Mouse (Mus musculus): ENCODE measurements at regions not wholly inside any gene's neighbourhood (a gene's known extent, or its start where the extent isn't known, plus 50 kb on each side); places are given as distances from the start of the nearest gene placed in this dataset.

DNA sequence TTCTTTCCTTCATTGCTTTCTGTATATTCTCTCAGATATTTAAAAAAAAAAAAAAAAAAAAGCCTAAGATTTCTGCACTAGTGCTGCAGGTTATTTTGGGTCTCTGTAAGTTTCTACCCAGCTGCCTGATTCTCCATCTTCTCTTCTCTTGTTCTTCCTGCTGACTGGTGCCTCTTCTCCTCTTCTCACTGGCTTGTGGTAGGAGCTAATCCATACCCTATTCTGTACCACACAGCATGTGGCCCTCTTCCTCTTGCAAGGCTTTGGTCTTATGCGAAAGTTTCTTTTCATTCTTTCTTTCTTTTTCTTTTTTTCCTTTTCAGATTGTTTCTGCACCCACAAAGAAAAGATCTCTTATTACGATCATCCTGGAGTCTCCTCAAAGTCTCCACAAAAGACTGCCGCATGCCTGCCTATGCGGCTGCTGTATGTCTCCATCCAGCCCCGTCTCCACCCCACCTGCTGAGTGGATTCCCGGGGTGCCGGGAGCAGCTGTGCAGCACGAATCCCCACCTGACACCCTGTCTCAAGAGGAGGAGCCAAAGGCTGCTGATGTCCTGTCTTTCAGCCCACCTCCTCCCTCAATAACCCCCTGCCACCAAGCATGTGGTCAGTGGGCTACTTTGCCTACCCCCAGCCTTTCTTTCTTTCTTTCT is 66.3 kb downstream of the Ythdf1 start:
- DNase-seq = no peak

DNA sequence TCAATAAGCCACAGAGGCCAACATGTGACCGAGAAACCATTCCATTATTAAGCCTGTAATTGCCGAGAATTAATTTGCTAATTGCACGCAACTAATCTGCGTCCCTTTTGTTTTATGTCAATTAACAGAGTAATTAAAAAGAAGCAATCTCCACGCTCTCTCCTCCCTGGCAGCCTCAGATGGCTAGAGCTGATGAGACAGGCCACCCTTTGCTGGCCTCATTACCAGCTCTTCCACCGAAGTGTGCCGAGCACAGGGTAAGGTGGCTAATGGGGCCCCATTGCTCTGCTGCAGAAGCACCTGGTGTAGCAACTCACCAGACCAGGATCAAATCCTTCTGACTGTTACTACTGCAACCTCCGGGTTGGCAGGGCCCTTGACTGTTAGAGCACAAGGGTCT is 70.8 kb upstream of the Bhlhe23 start:
- DNase-seq = no peak

DNA sequence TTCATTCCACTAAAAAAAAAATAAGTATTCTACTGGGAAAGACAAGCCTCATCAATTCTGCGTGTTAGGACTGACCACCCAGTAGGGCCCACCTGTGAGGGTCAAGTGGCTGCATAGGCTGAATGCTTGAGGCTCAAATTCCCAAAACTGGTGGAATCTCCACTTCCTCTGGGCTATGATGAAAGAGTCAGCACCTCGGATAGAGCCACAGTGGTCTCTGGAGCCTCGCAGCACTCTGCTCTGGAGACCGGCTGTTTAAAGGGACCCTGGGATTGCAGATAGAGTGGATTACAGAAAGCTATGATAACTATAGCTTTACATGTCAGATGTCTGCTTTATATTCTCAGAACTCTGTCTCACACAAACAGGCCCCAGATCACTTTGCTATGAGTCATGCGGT is 68.3 kb upstream of the Bhlhe23 start:
- no peak for DNase-seq

DNA sequence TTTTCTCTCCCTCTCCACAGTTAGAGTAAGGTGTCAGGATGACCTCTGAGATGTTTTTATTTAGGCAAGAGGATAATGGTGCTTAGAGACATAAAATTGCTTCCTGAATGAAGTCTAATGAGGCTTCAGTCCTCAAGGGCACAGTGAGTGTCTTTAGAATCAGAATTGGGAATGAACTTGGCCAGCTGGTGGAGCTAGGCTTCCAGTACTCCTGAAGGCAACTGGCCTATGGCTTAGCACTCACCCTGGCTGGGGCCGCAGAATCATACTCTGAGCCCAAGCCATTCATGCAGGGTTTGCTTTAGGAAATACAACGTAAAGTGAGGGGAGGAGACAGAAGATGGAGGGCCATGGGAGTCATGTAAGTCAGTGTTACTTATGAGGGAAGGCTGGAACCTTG is 67.0 kb upstream of the Bhlhe23 start:
- no peak for DNase-seq

DNA sequence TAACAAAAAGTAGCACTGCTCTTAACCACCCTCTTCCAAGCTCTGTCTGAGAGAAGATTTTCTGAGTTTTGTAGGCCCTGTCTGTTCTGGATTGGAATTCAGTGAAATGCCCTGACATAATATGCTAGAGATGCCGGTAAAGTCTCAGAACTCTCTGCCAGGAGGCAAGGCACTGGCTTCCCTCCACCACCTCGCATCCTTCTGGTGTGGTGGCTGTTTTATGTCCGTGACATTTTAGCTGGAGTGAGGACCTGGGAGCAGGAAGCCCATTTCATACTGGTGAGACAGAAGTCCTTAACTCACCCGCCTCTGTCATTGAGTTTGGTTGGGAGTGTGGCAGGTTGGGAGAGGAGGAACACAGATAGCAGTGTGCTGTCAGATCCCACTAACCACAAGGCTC is 62.4 kb upstream of the Bhlhe23 start:
- DNase-seq = no peak

DNA sequence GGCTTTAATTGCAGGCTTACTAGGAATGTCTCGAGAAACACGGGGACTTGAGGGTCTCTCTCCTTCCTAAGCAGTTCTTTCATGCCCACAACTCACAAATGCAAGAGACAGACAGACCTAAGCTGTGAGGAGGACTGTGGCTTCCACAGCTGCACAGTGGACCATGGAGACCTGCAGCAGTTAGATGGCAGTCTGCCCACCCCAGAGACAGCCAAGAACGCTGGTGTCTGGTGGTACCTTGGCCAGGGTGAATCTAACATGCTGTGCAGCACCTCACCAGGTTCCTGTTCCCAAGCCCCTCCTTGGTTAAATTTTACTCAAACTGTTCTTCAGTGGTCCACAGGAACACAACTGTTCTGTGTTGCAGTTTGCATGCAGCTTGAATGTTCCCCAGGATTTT is 61.3 kb upstream of the Bhlhe23 start:
- DNase-seq = no peak

DNA sequence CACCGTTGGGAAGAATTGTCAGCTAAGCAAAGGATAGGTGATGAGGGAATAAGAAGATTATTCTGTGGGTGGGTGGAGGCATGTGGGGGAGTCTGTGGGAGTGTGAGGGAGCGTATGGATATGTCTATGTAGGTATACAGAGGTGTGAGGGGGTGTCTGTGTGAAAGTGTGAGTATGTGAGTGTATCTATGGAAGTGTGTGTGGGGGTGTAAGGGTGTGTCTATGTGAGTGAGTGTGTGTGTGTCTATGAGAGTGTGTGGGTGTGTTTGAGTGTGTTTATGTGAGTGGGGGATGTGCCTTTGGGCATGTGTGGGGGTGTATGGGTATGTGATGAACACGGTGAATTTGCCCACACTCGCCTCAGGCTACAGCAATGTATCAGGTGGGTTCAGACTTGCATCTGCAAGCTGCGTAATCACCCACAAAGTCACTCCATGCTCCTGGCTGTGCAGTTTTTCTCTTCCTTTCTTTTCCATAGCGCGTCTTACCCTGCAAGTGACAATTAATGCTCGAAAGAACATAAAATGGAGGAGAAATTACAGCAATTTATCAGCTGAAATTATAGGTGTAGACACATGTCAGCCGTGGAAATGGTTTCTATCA is 60.7 kb upstream of the Bhlhe23 start:
- DNase-seq = peak; percentile 36

DNA sequence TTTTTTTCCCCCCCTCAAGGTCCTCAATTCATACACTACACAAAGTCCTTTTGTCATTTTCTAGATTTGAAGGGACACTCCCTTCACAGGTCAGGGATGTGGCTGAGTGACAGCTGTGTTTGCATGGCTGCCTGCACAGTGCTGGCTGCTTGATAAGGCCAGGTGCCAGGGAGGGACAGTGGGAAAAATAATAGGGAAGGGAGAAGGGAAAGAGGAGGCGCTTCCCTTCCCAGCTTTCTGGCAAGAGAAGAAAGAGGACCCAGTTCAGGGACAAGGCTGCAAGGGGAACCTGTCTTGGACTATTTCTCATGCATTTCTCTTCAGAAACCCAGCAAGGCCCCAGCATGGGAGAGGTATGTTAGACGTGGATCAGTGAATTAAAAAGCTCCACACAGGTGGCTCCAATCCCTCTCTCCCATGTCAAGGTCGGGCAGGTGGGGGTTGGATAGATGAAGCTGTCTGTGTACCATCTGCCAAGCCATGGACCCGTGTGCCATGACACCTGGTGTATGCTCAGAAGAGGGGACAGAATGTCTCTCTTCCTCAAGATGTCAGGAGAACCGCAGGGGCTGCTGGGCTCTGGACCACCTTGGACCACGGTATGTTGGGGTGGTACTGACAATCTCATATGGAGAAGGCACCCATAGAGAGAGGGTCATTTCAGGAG is 59.4 kb upstream of the Bhlhe23 start:
- DNase-seq = no peak

DNA sequence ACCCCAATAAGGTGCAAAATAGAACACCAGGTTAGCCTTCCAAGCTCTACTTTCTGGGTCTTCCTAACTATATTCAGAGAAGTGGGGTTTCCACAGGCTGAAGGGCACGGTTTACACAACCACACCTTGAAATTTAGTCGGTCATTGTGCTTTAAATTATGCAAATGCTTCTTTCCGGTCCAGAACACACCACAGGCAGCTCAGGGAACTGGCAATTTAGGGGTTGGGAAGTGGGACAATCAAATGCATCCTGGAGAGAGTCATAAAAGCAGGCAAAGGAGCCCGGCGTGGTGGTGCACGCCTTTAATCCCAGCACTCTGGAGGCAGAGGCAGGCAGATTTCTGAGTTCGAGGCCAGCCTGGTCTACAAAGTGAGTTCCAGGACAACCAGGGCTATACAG is 56.0 kb upstream of the Bhlhe23 start:
- no peak for DNase-seq

DNA sequence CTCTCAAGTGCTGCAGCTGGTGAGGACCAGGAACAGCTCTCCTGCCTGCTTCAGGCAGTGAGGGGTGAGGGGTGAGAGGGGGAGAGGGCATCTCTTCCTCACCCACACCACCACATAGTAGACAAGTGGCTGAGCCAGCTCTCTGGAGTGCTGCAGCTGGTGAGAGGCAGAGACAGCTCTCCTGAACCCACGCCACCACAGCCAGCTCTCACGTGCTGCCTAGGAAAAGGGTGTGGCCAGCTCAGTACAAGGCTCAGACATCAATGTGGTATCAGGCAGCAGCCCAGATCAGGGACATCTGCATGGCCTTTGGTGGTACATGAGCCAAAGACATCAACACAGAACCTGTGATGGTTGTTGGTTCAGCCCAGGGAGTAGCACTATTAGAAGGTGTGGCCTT is 53.9 kb upstream of the Bhlhe23 start:
- no peak for DNase-seq

DNA sequence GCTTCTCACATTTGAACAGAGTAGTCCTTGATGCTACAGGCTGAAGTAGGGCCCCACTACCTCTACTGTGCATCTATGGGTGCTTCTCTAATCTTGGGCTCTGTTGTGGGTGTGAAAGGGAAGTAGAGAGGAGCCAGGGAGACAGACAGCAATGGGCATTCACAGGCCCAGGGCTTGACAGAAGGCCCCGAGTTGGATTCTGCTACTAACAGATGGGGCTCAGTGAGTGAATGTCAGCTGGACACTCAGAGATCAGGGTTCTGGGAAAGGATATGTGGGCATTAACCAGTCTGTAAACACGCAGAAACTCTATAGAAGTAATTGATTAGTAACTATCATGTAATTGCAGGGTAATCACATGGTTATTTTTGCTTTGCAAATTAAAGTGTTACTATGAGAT is 51.4 kb upstream of the Bhlhe23 start:
- DNase-seq = no peak

DNA sequence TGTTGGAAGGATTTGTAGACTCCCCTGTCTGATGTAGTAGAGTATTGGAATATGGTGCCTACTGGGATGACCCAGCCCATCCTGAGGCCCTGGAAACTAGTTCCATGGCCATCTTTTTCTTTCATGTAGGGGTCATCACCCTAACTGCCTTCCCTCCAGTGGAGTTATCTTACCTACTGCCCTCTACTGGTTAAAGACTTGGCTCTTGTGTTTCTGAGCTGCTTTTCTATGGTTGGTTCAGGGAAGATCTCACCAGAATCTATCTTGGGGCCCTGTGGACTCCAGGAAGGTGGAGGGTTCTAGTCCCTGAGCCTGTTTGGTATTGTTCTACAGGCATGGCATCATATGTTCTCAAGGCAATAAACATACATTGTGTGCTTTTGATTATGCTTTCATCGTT is 50.0 kb upstream of the Bhlhe23 start:
- DNase-seq = no peak

Measured in right cerebral cortex, adult 18-20 months (tissue).